Mouse (Mus musculus) neutrophil, adult 5-6 weeks (primary cell): ENCODE measurements around the gene Mesp1. TPM values are rescaled to one million over a fixed set of nuclear protein-coding genes. Genes with fewer than 3 reads are reported as not detected.

Experiments
- ATAC-seq: fragments of 151-379, 151-347 bp; 2 replicates; pipeline ENCODE4 v1.8.0; 2017; ENCODE audit warnings: mild to moderate bottlenecking, moderate TSS enrichment; ENCODE audit not compliant: insufficient number of reproducible peaks, poor library complexity, low FRiP score, severe bottlenecking; ENCODE audit errors: extremely low read depth
- total RNA-seq: library from RNA; stranded (forward); fragments of 200-1000 nt; gene quantifications from 2 replicates; pipeline ENCODE4 v1.2.3, GENCODE M21; 2017

Gene Mesp1
- total RNA-seq: not detected in 2 replicates

GRCm38 (mm10) chr7:79793688-79794087 lies at the start of gene Mesp1:
Gene Mesp1, minus strand, starts transcription at chr7:79793788.
- no peak for ATAC-seq

GRCm38 (mm10) chr7:79842163-79842562 lies 48.6 kb upstream of the Mesp1 start:
- no peak for ATAC-seq

- no peak for ATAC-seq
These were observed 43.7 kb upstream of the Mesp1 start for GRCm38 (mm10) chr7:79837247-79837646.

- no peak for ATAC-seq
These were observed 41.6 kb upstream of the Mesp1 start for GRCm38 (mm10) chr7:79835196-79835595.

- ATAC-seq: no peak
These were observed 39.4 kb upstream of the Mesp1 start for GRCm38 (mm10) chr7:79832980-79833379.

DNA sequence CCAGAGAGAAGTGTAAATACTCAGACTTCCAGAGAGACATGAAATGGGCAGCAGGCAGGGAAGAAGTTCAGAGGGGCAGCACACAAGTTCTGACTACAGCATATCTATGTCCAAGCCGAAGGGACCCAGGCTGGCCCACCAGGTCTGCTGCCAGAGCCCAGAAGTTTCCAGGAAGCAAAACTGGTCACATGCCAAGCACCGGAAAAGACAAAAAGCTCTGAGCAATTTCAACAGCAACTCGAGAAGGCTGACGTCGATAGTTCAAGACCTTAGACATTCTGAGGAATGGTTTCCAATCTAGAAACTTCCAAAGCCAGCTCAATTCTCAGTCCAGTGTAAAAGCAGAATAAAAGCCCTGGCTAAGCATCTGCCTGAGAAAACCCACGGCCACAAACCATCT lies 38.0 kb upstream of the Mesp1 start:
- no peak for ATAC-seq

- no peak for ATAC-seq
These were observed 37.6 kb upstream of the Mesp1 start for GRCm38 (mm10) chr7:79831145-79831544.

DNA sequence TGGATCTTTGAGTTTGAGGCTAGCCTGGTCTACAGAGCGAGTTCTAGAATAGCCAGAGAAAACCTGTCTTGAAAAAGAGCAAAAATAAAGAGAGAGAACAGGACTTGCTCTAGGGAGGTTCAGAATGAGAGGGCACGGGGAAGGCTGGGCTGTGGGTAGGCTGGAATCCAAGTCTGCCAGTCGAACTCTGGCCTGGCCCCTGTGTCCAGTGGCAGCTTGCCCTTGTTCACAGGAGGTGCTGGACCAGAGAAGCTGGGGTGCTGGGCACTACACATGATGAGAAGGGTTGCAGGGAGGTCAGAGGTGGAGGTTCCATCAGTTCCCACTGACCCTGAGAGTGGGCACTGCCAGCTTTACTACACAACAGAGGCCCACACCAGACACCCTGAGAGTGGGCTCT lies 34.8 kb upstream of the Mesp1 start:
- no peak for ATAC-seq

DNA sequence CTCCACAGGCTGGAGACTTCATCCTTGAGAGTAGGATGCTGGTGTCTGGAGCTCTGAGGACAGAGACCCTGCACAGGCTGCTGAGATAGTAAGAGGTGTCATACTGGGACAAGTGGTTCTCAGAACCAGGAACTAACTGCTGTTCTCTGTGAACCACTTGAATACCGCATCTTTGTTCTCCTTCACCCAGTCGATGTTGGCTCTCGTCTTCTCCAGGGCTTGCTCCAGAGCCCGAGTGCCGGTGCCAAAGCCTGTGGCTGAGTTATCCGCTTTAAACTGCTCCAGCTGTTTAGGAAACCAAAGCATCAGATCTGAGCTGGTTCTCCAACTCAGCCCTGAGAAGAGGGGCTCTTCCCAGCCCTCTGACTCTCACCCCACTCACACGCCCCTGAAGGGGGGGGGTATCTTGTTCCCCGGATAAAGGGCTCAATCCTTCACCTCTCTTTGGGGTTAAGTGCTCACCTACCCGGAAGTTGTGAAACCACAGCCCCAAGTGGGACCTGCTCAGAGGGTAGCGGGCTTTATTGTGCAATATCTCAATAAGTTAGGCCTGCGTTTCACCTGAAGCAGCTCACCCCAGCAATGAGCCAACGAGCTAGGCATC lies 28.6 kb upstream of the Mesp1 start:
- no peak for ATAC-seq

- no peak for ATAC-seq
These were observed 26.4 kb upstream of the Mesp1 start for GRCm38 (mm10) chr7:79819996-79820395.

DNA sequence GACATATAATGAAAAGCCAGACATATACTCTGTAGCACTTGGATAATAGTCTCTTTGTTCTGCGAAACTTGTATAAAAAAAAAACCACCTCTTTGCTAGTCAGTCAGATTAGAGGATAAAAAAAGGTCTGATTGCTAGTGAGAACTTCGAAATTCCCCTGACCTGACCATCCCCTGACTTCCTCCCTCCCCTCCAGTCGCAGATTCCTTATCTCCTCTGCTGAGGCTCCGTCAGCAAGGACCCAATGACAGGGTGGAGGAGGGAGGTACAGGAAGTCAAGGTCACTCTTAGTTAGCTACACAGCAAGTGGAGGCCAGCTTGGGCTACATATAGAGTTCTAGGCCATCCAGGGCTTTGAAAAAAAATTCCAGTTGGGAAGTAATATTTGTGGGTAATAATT lies 25.9 kb upstream of the Mesp1 start:
- ATAC-seq: no peak

- ATAC-seq: no peak
These were observed 24.7 kb upstream of the Mesp1 start for GRCm38 (mm10) chr7:79818321-79818720.

- no peak for ATAC-seq
These were observed 19.8 kb upstream of the Mesp1 start for GRCm38 (mm10) chr7:79813409-79813808.

DNA sequence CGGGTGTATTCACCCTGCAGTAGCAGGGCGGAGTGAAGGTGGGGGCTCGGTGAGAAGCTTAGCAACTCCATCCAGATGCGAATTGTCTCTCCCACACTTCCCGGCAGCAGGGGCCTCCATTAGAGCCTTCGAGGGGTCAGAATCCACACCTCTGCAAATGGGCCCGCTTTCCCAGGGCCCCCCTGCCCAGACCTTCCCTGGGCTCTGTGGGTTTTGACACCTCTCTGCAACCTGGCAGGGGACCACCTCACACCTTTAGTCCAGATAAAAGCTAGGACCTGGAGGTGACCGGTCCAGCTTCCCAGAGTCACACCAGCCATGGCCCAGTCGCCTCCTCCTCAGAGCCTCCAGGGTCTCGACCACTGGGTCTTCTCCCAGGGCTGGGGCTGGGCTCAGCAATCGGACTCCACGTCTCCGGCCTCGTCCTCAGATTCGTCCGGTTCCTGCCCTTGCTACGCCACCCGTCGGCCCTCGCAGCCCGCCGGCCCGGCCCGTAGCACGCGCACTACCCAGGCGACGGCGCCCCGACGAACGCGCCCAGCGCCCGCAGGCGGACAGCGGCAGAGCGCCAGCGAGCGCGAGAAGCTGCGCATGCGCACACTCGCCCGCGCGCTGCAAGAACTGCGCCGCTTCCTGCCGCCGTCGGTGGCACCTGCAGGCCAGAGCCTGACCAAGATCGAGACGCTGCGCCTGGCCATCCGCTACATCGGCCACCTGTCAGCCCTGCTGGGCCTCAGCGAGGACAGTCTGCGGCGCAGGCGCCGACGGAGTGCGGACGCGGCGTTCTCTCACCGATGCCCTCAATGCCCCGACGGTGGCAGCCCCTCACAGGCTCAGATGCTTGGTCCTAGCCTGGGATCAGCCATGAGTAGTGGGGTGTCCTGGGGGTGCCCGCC lies 17.3 kb upstream of the Mesp1 start, which contains the start of gene Mesp2:
Mesp2 (plus strand) TSS at position 117 of the 896 bp plus-strand sequence.
- 0 out of 2 replicates have a peak, but pooled peaks have one; percentile 16 for ATAC-seq

GRCm38 (mm10) chr7:79808561-79808960 lies 15.0 kb upstream of the Mesp1 start:
- ATAC-seq: no peak

DNA sequence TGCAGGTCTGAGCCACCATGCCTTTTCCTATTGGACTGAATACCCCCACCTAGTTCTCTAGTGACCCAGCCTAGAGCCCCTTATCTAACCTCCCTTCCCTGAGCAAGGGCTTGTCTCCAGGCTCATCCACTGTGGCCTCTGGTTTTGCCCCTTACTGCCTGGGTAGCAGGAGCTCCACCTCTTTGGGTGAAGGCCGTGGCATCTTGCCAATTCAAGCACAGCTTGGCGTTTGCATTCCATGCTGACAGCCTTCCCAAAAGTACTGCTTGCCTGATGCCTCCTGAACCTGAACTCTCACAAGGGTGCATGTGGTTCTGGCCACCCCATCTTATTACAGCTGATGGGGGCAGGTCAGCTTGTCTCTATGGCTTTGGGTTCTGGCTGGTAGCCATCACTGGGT lies 10.3 kb upstream of the Mesp1 start:
- no peak for ATAC-seq

DNA sequence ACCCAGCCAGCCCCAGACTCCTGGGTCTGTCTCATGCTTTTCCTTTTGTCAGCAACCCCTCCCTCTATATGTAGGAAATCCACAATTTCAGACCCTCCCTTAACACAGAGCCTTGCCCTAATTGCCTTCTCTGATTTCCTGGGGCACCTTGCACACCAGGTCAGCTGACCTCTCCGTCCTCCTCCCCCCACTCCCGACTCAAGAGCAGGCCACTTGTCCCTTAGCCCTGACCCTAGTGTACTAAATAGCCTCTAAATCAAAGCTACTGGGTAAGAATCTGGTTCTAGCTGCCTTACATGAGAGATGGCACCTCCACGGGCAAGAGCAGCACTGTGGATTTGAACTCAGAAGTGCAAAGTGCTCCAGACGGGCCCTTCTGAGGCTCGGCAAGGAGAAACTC lies 8.4 kb upstream of the Mesp1 start:
- ATAC-seq: no peak

- ATAC-seq: no peak
These were observed 7.8 kb upstream of the Mesp1 start for GRCm38 (mm10) chr7:79801391-79801790.

GRCm38 (mm10) chr7:79800336-79800735 lies 6.7 kb upstream of the Mesp1 start:
- ATAC-seq: no peak

DNA sequence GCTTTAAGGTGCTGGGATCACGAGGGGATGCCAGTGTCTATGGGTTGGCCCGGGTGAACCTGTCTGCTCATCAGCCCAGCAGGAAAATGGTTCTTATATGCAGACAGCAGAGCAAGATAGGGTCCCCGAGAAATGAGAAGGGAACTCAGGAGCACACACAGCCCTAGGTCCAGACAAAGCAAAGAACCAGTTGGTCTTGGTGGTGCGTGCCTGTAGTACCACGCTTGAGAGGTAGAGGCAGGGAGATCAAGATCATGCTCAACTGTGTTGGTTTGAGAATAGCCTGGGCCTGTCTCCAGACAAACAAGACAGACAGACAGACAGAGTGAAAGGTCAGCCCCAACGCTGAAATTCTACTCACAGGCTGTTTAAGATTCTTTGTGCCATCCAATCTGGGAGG lies 5.9 kb upstream of the Mesp1 start:
- ATAC-seq: no peak
